Mouse (Mus musculus): ENCODE results near the gene Grin2d. TPM values are rescaled to one million over a fixed set of nuclear protein-coding genes. Genes with fewer than 3 reads are reported as not detected.

Gene Grin2d
- polyA plus RNA-seq (2012; rRNA removed; ENCODE audit: low replicate concordance), result 9.6 and 14.4 TPM in 2 replicates

GRCm38 (mm10) chr7:45878278-45878677 is at the start of gene Grin2d:
Grin2d (minus strand) TSS chr7:45878378.

GRCm38 (mm10) chr7:45923762-45924428 is 45.7 kb upstream of the Grin2d start, which contains the start of gene Ccdc114:
Ccdc114 (plus strand) TSS chr7:45924072.

GRCm38 (mm10) chr7:45921242-45921621 is 43.1 kb upstream of the Grin2d start, which contains the start of gene Emp3:
Emp3 (minus strand) TSS chr7:45921404.

GRCm38 (mm10) chr7:45896517-45897257 is 18.5 kb upstream of the Grin2d start, which contains the start of the genes Syngr4 and Tmem143:
Syngr4 (minus strand) TSS chr7:45896714.
Tmem143 (plus strand) TSS chr7:45896941.

GRCm38 (mm10) chr7:45872624-45873023 is 5.6 kb downstream of the Grin2d start, which contains the start of gene Kdelr1:
Kdelr1 (plus strand) TSS chr7:45872772.

GRCm38 (mm10) chr7:45830427-45831127 is 47.6 kb downstream of the Grin2d start, which contains the start of gene Grwd1:
Grwd1 (minus strand) TSS chr7:45830944.

GRCm38 (mm10) chr7:45824598-45824997 is 53.6 kb downstream of the Grin2d start, which contains the start of gene Kcnj14:
Kcnj14 (minus strand) TSS chr7:45824782.

GRCm38 (mm10) chr7:45813787-45814779 is 64.1 kb downstream of the Grin2d start, which contains the start of gene Cyth2:
Cyth2 (minus strand) TSS chr7:45814581.

GRCm38 (mm10) chr7:45784524-45785372 is 93.4 kb downstream of the Grin2d start, which contains the start of gene Sult2b1:
Sult2b1 (minus strand) TSS chr7:45784669.

GRCm38 (mm10) chr7:45783511-45784091 is 94.6 kb downstream of the Grin2d start, which contains the start of gene Lmtk3:
Lmtk3 (plus strand) TSS chr7:45783738.

Other genes with a start within 250 kb of the Grin2d start
- gene Mamstr, start 238.4 kb downstream of the Grin2d start, polyA plus RNA-seq (2012; rRNA removed; ENCODE audit: low replicate concordance), result 1.1 and 2.0 TPM in 2 replicates
- gene Fut2, start 212.0 kb downstream of the Grin2d start, polyA plus RNA-seq (2012; rRNA removed; ENCODE audit: low replicate concordance), result 0.25 and 20.6 TPM in 2 replicates
- gene Ntn5, start 194.4 kb downstream of the Grin2d start, polyA plus RNA-seq (2012; rRNA removed; ENCODE audit: low replicate concordance), result 0.15 and 0.25 TPM in 2 replicates
- 0.08 and 0.23 TPM in 2 replicates for gene Sec1, start 184.0 kb downstream of the Grin2d start, polyA plus RNA-seq (2012; rRNA removed; ENCODE audit: low replicate concordance)
- gene Car11, start 178.5 kb downstream of the Grin2d start, polyA plus RNA-seq (2012; rRNA removed; ENCODE audit: low replicate concordance), result 1.8 and 5.9 TPM in 2 replicates
- gene Dbp, start 173.3 kb downstream of the Grin2d start, polyA plus RNA-seq (2012; rRNA removed; ENCODE audit: low replicate concordance), result 13.9 and 52.0 TPM in 2 replicates
- gene Rpl18, start 162.9 kb downstream of the Grin2d start, polyA plus RNA-seq (2012; rRNA removed; ENCODE audit: low replicate concordance), result 1,256 and 1,945 TPM in 2 replicates
- gene Sphk2, start 160.4 kb downstream of the Grin2d start, polyA plus RNA-seq (2012; rRNA removed; ENCODE audit: low replicate concordance), result 176 and 286 TPM in 2 replicates
- 97.0 and 162 TPM in 2 replicates for gene Fam83e, start 157.2 kb downstream of the Grin2d start, polyA plus RNA-seq (2012; rRNA removed; ENCODE audit: low replicate concordance)
- gene Spaca4, start 152.6 kb downstream of the Grin2d start, polyA plus RNA-seq (2012; rRNA removed; ENCODE audit: low replicate concordance), result 0.63 TPM in 1 of 2 replicates, not detected in the other
- 1.4 and 5.4 TPM in 2 replicates for gene Lmtk3, start 94.6 kb downstream of the Grin2d start, polyA plus RNA-seq (2012; rRNA removed; ENCODE audit: low replicate concordance)
- gene Sult2b1, start 93.7 kb downstream of the Grin2d start, polyA plus RNA-seq (2012; rRNA removed; ENCODE audit: low replicate concordance), result 111 and 403 TPM in 2 replicates
- gene Cyth2, start 63.8 kb downstream of the Grin2d start, polyA plus RNA-seq (2012; rRNA removed; ENCODE audit: low replicate concordance), result 68.2 and 124 TPM in 2 replicates
- gene Kcnj14, start 53.6 kb downstream of the Grin2d start, polyA plus RNA-seq (2012; rRNA removed; ENCODE audit: low replicate concordance), result 0.08 TPM in 2 replicates
- 12.1 and 13.8 TPM in 2 replicates for gene Grwd1, start 47.4 kb downstream of the Grin2d start, polyA plus RNA-seq (2012; rRNA removed; ENCODE audit: low replicate concordance)
- 305 and 397 TPM in 2 replicates for gene Kdelr1, start 5.6 kb downstream of the Grin2d start, polyA plus RNA-seq (2012; rRNA removed; ENCODE audit: low replicate concordance)
- 0.14 and 0.53 TPM in 2 replicates for gene Syngr4, start 18.3 kb upstream of the Grin2d start, polyA plus RNA-seq (2012; rRNA removed; ENCODE audit: low replicate concordance)
- 73.2 and 97.3 TPM in 2 replicates for gene Tmem143, start 18.6 kb upstream of the Grin2d start, polyA plus RNA-seq (2012; rRNA removed; ENCODE audit: low replicate concordance)
- gene Emp3, start 43.0 kb upstream of the Grin2d start, polyA plus RNA-seq (2012; rRNA removed; ENCODE audit: low replicate concordance), result 61.3 and 62.2 TPM in 2 replicates
- gene Ccdc114, start 45.7 kb upstream of the Grin2d start, polyA plus RNA-seq (2012; rRNA removed; ENCODE audit: low replicate concordance), result 10.6 and 24.0 TPM in 2 replicates
- gene Abcc6, start 151.9 kb upstream of the Grin2d start, polyA plus RNA-seq (2012; rRNA removed; ENCODE audit: low replicate concordance), result 11.8 and 26.8 TPM in 2 replicates
- 46.2 and 54.6 TPM in 2 replicates for gene Nomo1, start 155.3 kb upstream of the Grin2d start, polyA plus RNA-seq (2012; rRNA removed; ENCODE audit: low replicate concordance)
- gene Kcnj11, start 222.4 kb upstream of the Grin2d start, polyA plus RNA-seq (2012; rRNA removed; ENCODE audit: low replicate concordance), result 0.77 and 1.3 TPM in 2 replicates